Mouse (Mus musculus): Measurements from ENCODE around the gene Mtcl1.

The Mtcl1 gene

DNA sequence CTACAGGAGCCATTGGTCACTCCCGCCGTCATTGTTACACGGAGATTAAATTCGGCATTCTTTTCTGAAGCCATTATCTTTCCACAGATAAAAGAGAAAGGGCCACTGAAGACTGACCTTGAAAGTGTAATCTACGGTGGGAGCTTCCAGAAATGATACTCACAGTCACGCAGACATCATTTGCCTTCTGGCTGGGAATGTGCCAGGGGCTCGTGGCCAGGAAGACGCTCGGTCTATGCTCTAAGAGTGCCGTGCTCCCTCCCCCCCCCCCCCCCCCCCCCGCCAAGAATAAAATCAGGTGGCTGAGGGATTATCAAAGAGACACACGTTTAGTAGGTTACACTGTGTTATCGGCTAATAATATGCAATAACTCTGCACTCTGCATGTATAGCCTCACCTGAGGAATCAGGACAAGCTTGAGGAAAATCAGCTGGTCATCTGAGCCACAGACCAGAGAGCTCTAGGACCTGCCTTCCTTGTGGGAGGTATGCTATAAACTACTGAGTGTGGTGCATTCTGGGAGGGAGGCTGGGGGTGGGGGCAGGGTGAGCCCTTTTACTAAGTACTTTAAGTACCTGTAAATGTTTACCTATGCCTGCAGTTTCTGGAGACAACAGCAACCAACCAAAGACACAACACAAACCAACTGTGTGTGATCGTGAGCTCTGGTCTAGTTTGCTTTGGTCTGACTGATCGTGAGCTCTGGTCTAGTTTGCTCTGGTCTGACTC is 87.1 kb downstream of the Mtcl1 start:
- no peak for DNase-seq (ENCODE audit: low read depth)

DNA sequence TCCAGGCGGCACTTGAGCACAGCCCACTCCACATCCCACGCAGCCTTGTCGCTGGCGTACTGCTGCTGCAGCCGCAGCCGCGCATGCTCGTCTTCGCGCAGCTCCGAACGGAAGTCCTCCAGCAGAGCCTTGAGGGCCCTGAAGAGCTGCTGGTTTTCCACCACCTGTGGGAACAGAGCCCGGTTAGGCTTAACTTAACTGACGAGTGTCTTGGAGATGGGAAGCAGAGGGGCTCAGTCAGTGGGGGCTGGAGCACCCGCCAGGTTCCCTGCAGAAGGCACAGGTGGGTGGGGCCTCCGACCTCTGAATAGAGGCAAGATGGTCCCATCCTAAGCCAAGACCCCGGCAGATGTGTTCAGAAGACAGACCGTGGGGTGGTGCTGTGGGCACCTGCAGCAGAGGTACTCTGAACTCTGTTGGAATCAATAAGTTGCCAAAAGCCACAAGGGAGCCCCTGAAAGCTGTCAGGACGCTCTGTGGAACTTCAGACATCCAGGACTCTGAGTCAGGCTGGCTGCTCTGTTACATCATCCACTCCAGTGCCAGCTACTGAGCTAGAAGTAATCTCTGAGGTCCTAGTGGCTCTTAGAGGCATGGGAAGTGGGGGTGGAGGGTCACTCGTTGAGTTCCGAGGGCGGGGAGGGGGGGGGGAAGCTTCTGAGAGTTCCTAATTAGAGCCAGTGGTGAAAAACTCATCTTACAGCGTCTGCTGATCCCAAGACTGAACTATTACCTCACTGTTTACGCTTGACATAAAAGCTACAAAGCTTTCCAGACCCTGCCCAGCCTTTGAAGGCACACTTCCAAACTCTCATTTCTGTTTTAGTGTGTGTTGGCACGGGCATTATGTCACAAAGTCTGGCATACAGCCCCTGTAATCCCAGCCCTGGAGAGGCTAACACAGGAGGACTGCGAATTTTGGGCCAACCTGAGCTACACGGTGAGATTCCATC is 91.2 kb downstream of the Mtcl1 start:
- DNase-seq (ENCODE audit: low read depth): no peak

GRCm38 (mm10) chr17:66357171-66358025 is 92.2 kb downstream of the Mtcl1 start:
- DNase-seq (ENCODE audit: low read depth): no peak

- DNase-seq (ENCODE audit: low read depth): no peak
Measured at GRCm38 (mm10) chr17:66353907-66354306, 95.6 kb downstream of the Mtcl1 start.

- DNase-seq (ENCODE audit: low read depth): no peak
Measured at GRCm38 (mm10) chr17:66352847-66353643, 96.5 kb downstream of the Mtcl1 start.

GRCm38 (mm10) chr17:66352219-66352618 is 97.3 kb downstream of the Mtcl1 start:
- no peak for DNase-seq (ENCODE audit: low read depth)

- DNase-seq (ENCODE audit: low read depth): no peak
Measured at GRCm38 (mm10) chr17:66350689-66351088, 98.9 kb downstream of the Mtcl1 start.

DNA sequence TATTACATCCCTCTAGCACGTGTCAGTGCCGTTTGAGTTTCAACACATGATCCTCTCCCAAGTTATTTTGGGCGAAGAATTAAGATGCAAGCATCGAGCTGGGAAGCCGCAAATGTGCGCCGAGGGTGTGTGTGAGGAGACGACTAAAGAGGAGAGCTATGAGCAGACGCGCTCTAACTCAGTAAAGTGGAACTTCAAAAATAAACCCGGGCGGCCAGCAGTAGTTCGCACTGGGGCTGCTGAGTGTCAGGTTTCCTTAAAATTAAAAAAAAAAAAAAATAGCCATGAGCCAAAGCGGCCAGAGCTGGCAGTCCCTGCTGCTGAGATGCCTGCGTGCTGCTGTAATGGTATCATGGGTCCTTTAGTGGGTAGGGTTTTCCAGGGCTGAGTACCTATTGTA is 99.4 kb downstream of the Mtcl1 start:
- no peak for DNase-seq (ENCODE audit: low read depth)

DNA sequence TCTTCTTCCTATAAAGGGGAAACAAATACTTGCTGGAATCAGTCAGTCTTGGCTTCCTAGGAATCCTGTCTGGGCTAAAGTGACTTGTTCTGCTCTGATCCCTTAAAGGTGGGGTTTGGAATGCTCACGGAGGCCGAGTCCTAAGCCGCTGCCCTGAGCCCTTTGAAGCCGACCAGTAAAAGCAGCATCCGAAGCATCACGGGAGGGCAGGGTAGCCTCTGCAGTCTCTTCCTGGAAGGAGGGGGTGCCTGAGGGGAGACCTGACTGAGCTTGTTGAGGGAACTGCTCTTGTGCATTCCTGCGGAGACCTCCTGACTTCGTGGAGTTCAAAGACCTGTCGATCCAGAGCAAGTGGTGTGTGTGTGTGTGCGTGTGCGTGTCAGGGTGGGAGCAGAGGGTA is 103.2 kb downstream of the Mtcl1 start:
- no peak for DNase-seq (ENCODE audit: low read depth)

- no peak for DNase-seq (ENCODE audit: low read depth)
Measured at GRCm38 (mm10) chr17:66345680-66346079, 103.9 kb downstream of the Mtcl1 start.

- no peak for DNase-seq (ENCODE audit: low read depth)
Measured at GRCm38 (mm10) chr17:66342932-66343331, 106.6 kb downstream of the Mtcl1 start.

DNA sequence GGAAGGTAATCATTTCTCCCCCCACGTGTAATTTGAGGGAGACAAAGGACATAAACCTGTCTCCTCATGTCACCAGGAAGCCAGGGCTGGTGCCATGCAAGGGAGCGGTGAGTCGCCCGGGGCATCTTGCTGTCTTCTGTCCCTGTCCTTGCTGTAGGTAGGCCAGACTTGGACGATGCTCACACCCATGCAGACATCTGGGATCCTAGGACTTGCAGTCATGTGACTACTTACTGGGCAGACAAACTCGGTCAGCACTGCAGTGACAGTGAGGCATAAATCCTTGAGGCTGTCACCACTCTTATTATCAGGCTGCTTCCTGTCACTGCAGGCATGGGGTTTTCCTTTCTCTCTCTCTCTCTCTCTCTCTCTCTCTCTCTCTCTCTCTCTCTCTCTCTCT is 107.9 kb downstream of the Mtcl1 start:
- DNase-seq (ENCODE audit: low read depth): no peak

GRCm38 (mm10) chr17:66340798-66341197 is 108.8 kb downstream of the Mtcl1 start:
- no peak for DNase-seq (ENCODE audit: low read depth)

- no peak for DNase-seq (ENCODE audit: low read depth)
Measured at GRCm38 (mm10) chr17:66337929-66338328, 111.6 kb downstream of the Mtcl1 start.

- no peak for DNase-seq (ENCODE audit: low read depth)
Measured at GRCm38 (mm10) chr17:66335568-66335967, 114.0 kb downstream of the Mtcl1 start.

DNA sequence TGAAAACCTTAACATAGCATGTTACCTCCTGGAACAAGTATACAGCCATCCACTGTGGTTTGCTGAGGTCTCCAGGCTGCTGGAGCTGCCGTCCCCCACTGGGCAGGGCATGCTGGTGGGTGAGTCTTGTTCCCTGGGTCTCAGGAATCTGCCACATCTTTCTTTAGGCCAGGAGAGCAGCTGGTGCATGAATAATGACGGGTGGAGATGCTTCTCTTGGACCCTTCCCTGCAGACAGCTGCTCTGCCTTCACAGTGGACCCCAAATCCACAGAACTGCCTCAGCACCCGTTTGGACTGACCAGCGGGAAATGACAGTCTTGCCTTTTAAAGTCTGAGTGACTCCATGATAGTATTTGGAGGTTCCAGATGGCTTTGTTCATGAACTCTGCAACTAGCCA is 114.7 kb downstream of the Mtcl1 start:
- DNase-seq (ENCODE audit: low read depth): no peak

DNA sequence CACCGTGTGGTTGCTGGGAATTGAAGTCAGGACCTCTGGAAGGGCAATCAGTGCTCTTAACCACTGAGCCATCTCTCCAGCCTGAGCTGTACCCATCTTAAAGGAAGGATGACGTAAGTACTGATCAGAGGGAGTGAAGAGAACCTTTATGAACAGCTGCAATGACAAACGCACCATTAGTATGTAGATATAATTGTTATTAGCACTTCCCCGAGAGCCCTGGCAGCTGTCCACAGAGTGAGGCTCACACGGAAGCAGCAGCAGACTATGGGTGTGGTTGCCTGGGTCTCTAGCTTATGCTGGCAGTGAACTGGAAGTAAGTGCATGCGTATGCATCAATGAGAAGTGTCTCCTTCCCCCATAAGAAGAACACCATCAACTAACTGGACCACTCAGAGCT is 118.3 kb downstream of the Mtcl1 start:
- DNase-seq (ENCODE audit: low read depth): no peak

DNA sequence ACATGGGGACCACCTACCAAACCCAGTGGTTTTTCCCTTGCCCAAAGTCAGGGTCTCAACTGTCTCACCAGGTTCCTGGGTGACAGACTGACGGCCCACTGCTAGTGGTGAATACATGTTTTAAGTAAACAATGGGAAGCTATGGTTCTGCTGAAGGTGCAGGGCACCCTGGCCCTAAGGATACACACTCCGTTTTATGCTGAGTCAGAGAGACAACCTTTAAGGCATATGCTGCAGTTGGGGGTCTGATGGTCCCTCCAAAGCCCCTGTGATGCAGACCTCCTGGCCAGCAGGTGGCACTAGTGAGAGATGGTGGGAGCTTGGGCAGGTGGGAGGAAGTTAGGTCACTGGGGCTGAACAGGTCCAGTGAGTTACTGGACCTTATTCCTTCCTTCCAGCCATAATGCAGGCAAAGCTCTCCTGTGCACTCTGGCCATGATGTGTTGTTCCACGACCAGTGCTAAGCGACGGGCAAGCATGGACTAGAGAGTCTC is 123.0 kb downstream of the Mtcl1 start:
- DNase-seq (ENCODE audit: low read depth): no peak

DNA sequence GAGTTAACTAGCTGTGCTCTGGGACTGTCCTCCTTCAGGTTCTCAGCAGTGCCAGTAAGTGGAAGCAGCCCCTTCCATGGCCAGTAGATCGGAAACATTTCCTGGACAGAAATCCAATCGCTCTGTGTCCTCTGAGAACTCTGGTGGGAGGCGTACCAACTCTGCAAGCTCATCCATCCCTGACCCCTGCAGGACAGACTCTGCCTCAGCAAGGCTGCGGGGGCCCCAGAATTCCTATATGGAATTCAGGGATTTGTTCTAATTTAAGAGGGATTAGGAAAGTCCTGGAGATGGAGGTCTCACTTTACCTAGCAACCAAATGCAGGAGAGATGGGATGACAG is 123.4 kb downstream of the Mtcl1 start:
- no peak for DNase-seq (ENCODE audit: low read depth)

DNA sequence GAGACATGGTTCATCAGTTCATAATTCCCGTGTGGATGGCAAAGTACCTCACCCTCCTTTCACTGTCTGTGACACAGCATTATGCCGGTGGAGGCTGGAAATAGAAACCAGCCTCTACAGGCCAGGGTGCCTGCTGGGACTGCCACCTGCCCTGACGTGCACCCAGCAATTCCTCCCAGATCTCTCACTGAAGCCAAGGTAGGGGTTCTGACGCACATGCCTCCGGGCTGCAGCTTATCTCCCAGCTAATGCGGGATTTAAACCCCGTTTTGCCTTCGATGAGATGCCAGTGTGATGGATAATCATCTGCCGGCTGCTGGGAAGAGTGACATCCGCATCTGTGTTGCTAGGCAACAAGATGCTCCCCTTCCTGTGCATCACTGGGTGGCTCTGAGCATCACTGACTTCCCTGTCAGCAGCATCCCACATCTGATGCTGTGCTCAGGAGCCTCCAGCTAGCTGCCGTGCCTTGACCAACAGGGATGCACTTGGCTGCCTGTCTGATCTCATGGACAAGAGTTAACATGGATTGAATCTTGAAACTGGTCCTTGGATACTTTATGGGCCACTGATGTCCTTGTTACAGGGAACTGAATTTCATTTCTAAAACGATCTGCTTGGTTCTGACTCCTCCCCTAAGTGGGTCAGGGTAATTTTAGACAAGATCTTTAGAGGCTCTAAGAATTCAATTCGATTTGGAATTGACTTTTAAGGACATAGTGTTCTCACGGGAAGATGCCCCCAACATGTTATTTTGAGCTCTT is 123.9 kb downstream of the Mtcl1 start:
- no peak for DNase-seq (ENCODE audit: low read depth)

GRCm38 (mm10) chr17:66324836-66325235 is 124.7 kb downstream of the Mtcl1 start:
- no peak for DNase-seq (ENCODE audit: low read depth)

Data from naive thymus-derived CD4-positive, alpha-beta T cell, adult 2 months (primary cell).